Mouse (Mus musculus): Measurements from ENCODE around the gene Mettl14.
"Not testable (repeated sequence)": the region's sequence is repeated elsewhere in the genome, so short reads cannot be mapped to it uniquely, and the experiment has no call there.

Gene Mettl14

DNA sequence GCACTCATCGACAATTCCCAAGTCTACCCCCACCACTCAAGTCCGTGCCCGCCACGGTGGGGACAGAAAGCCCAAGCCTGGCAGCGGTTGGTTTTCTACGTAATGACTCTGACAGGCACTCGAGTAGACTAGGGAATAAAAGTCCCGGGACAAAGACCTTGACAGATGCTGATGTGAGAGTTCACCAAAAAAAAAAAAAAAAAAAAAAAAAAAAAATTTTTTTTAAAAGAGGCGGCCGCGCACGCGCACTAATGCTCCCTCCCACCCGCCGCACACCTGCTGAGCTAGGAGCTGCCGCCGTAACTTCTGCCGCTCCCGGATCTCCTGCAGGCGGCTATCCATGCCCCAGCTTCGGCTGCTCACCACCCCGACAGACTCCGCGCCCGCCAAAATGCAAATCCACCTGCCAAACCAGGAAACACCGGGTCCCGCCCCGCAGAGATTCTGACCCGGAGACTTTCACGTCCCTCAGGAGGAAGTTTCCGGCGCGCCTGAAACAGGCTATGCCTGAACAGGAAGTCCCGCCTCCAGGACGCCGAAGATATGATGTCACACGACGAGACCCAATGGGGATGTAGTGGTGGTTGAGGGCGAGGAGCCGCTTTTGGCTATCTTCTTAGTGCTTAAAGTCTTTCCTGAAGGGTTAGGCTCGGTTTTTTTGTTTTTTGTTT is at the start of gene Mettl14:
Gene Mettl14 (minus strand): TSS at position 623 of the 671 bp plus-strand sequence.
- peak; percentile 98 for DNase-seq (ENCODE audit: extremely low spot score, low spot score)

- no peak for DNase-seq (ENCODE audit: extremely low spot score, low spot score)
Observed at GRCm38 (mm10) chr3:123433362-123433761, 47.5 kb upstream of the Mettl14 start.

DNA sequence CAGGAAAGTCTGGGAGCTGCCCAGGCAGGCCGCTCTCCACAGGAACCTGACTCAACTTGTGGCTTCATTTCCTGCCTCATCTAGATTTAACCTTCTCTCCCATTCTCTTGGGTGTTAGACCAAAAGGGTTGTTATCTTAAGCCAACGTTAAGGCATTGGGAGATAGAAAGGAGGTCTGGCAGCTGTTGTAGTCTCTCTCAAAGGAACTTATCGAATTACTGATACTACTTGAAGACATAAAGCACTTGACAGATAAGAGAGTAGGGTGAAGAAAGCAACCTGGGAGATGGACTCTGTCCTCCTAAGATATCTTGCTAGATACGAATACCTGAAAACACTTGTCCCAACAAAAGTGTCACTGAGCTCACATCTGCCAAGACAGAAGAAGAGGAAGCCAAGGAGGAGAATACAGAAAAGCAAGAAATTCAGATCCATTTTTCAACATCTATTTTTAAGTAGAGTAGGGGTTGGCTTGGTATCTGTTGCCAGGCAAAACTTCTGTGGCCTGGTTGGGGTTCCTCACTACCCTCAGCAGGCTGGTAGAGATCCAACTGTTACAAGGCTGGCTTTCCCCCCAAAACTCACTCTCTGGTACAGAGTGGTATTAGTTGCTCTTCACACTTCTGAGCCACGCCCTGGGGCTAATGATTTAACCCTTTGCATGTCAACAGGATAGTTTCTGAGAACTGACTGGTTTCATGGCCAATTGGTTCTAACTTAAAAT is 46.2 kb upstream of the Mettl14 start:
- no peak for DNase-seq (ENCODE audit: extremely low spot score, low spot score)

GRCm38 (mm10) chr3:123429597-123430458 is 43.9 kb upstream of the Mettl14 start:
- DNase-seq (ENCODE audit: extremely low spot score, low spot score) = no peak

- DNase-seq (ENCODE audit: extremely low spot score, low spot score) = no peak
Observed at GRCm38 (mm10) chr3:123428005-123428404, 42.1 kb upstream of the Mettl14 start.

GRCm38 (mm10) chr3:123425647-123426046 is 39.7 kb upstream of the Mettl14 start:
- no peak for DNase-seq (ENCODE audit: extremely low spot score, low spot score)

GRCm38 (mm10) chr3:123413173-123413572 is 27.3 kb upstream of the Mettl14 start:
- DNase-seq (ENCODE audit: extremely low spot score, low spot score) = no peak

DNA sequence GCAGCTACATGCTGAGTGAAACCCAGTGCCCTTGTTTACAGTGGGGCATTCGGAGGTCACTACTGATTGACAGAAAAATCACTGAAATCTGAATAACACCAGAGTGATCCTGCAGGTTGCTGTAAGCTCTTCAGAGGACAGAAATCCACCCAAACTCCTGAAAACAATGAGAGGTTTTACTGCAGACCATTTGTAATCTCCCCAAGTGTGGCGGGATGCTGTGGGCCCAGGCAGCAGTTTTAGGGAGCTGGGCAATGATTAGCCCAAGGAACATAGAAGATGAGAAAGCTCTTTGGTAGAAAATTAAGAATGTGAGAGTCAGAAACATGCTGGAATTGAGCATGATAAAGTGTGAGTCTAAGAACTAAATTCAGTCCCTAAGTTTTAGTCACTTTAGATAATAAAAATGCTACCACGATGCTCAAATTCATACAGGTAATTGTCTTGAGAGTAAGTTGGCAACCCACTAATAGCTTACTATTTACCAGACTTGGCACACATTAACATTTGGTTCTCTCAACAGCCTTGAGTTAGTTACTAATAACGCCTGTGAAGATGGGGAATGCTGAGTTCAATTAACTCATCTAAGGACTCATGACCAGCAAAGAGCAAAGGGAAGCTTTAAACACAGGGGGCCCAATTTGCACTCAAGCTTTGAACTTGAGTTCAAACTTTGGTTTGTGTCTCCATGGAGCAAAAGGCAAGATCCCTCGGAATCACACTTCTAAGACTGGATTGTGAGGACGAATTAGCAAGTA is 26.1 kb upstream of the Mettl14 start:
- no peak for DNase-seq (ENCODE audit: extremely low spot score, low spot score)

DNA sequence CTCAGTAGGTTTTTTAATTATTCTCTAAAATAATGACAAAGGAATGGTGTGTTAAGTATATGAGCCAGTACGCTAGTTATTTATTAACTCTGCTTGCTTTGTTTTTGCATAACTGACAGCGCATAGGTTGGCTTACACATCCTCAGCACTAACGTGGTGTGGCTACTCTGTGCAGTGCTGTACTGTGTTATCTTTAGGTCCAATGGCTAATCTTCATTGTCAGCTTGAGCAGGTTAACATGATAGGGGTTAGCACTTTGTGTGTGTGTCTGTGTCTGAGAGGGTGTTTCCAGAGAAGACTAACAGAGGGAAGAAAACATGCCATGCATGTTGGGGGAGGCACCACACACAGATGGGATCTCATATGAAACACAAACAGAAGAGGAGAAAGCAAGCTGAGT is 19.0 kb upstream of the Mettl14 start:
- DNase-seq (ENCODE audit: extremely low spot score, low spot score) = no peak

DNA sequence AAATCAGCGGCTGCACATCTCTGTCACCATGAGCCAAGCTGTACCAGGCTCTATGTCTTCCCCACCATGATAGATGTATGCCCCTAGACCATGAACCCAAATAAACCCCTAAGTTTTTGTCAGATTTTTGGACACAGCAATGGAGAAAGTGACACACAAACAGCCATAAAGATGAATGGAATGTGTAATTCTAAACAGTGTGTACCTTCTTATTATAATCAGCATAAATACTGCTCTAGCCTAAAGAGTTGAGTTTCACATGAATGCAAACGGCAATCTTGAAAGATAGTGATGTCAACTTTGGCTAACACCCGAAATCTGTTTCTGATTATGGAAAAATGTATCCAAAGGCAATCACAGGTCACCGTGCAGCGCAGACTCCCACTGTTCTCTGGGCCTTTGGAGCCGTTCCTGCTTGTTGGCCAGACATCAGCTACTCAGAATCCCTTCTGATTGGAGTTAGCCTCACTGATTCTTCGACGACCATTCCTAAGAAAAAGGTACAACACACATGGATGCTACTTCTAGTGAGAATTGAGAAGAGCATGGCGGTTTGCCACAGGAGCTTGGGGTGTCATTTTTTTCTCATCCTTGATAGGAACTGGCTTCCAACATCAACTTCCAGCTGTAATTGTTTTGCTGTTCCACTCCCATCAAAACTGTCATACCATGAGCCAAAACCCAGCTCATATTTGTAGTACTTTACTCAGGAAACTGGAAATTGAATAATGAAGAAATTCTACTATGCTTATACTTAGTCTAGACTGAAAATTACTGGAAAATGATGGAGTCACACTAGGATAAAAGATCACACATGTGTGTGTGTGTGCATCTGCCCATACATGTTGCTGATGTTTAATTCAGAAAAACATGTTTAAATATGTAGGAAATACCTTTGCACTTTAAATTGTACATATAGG is 11.9 kb upstream of the Mettl14 start:
- peak; percentile 6 for DNase-seq (ENCODE audit: extremely low spot score, low spot score)

DNA sequence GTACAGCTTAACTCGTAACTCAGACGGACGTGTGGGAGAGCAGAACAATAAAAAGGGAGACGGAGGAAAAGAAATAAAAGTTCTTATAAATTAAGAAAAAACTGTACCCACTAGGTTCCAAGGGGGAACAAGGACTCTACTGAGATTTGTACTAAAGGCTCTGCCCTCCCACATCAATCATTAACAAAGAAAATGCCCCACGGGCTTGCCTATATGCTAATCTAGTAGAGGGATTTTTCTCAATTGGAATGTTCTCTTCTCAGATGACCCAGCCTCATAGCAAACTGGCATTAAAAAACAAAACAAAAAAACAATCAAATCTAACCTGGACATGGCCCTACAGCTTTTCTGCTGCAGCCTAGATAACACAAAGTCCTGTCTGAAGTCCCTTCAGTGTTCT is 9.7 kb upstream of the Mettl14 start:
- DNase-seq (ENCODE audit: extremely low spot score, low spot score) = no peak

- no peak for DNase-seq (ENCODE audit: extremely low spot score, low spot score)
Observed at GRCm38 (mm10) chr3:123391180-123391579, 5.3 kb upstream of the Mettl14 start.

GRCm38 (mm10) chr3:123386157-123386780 is 361 bp upstream of the Mettl14 start:
- DNase-seq (ENCODE audit: extremely low spot score, low spot score) = not testable (repeated sequence)

GRCm38 (mm10) chr3:123385118-123385485 is 806 bp downstream of the Mettl14 start:
- no peak for DNase-seq (ENCODE audit: extremely low spot score, low spot score)

- no peak for DNase-seq (ENCODE audit: extremely low spot score, low spot score)
Observed at GRCm38 (mm10) chr3:123384435-123384834, 1.5 kb downstream of the Mettl14 start.

DNA sequence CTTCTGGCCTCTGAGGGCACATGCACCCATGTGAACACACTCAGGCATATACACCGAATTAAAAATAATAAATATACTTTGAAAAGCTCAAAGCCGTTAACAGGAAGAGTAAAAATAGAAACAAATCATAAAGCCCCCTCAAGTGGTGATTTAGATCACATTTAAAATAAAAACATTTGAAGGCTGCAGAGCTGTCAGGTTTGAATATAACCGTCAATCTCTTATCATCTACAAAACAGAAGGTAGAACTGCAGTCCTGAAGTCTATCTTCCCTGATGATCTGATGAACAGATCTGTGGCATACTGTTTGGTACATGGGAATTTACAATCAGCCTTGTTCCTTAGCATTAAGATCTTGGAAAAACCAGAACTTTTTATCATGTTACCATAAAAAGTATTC is 9.3 kb downstream of the Mettl14 start:
- DNase-seq (ENCODE audit: extremely low spot score, low spot score) = no peak

- peak; percentile 52 for DNase-seq (ENCODE audit: extremely low spot score, low spot score)
Observed at GRCm38 (mm10) chr3:123371766-123372535, 14.0 kb downstream of the Mettl14 start.

DNA sequence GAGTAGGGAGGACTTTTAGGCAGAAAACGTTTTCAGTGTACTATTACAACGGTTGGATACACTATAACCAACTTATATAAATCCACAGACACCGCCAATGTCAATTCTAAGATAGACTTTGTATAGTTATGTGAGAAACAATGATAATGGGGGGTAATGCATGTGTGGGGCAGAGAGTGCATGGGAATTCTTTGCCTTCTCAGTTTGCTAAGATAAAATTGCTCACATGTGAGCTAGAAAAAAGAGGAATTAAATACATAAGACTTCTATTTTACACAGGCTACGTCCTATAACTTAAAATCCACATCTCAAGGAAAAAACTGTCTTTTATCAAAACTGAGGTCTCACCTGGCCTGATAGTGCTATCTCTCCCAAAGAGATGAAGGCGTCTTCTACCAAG is 15.0 kb downstream of the Mettl14 start:
- no peak for DNase-seq (ENCODE audit: extremely low spot score, low spot score)

DNA sequence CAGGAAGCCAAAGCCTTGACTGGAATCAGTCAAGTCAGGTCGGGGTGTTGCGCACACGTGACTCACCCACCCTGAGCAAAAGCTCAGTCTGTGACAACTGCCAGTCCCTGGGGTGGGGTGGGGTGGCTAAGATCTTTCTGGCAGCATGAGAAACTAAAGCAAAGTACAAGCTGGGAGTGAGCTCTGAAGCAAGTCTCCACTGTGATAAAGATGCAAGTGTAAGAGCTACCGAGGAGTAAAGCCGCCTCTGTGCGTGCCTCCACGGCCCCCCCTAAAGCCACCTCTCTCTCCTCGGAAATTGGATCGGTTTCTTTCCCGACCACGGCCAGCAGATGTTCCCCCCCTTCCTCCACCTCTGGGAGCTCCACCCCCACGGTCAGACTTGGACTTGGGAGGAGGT is 16.7 kb downstream of the Mettl14 start:
- DNase-seq (ENCODE audit: extremely low spot score, low spot score) = no peak
